9 mouse cellular contexts compared by ENCODE assay signal in genomic region chr13:53178171-53178570, GRCm38 (mm10).
DNase-seq lines count a peak whose midpoint lies in the region; ATAC-seq and TF ChIP-seq lines count a peak whose summit lies in the region.
"Had no signal": no experiment of that assay in that cellular context is flagged by ENCODE, and none has a peak within 500 bp of the region (broad histone marks: within the 10 kb centered on the region; RNA-seq: fewer than 3 reads in every experiment).

No protein-coding gene starts in this region.

- peaks cover 25% of the 10 kb centered on the region for H3K4me1 ChIP-seq in ES-Bruce4 (ENCODE audit: control insufficient read depth, insufficient read depth, low read length)
- H3K4me1 ChIP-seq in hindbrain, postnatal 0 days (ENCODE audit: insufficient read depth, low read length) = peaks cover 15% of the 10 kb centered on the region; the same call in 1 of the 2 replicates
- H3K4me1 ChIP-seq in limb, embryonic 14.5 days (ENCODE audit: control insufficient read depth, insufficient read depth, low read length) = peaks cover 61% of the 10 kb centered on the region

- TF ChIP-seq POLR2A in ES-Bruce4 (IDR thresholded peaks at IDR 0.05; ENCODE audit: insufficient read depth, low read length) = no peak
- TF ChIP-seq POLR2A in limb, embryonic 14.5 days (IDR thresholded peaks at IDR 0.05; ENCODE audit: borderline replicate concordance, extremely low read depth, insufficient read depth, insufficient read length) = no peak

- no peak overlapping the region for H3K9ac ChIP-seq in ES-Bruce4 (ENCODE audit: low read depth, poor library complexity, severe bottlenecking)
- no peak overlapping the region for H3K9ac ChIP-seq in hindbrain, postnatal 0 days (replicated peaks; ENCODE audit: low read length)
- no peak overlapping the region for H3K9ac ChIP-seq in limb, embryonic 14.5 days (ENCODE audit: low read depth, low read length, severe bottlenecking)

- peak overlapping the region; percentile 82 for H3K27ac ChIP-seq in ES-Bruce4 (ENCODE audit: insufficient read depth, low read length)
- H3K27ac ChIP-seq in hindbrain, postnatal 0 days = peak overlapping the region; percentile 64; the same call in 1 of the 2 replicates
- H3K27ac ChIP-seq in limb, embryonic 14.5 days (replicated peaks; ENCODE audit: low read depth, low read length) = no peak overlapping the region; the same call in 1 of the 2 replicates

- intact Hi-C loops in left cerebral cortex, postnatal 25 days (cut with DNase I) = no loop called here

- WGBS in hindbrain, postnatal 0 days = 17% methylated on average over 4 of the region's 4 CpGs
- WGBS in limb, embryonic 14.5 days = 24% methylated on average over 4 of the region's 4 CpGs

- TF ChIP-seq EP300 in ES-Bruce4 (IDR thresholded peaks at IDR 0.05; ENCODE audit: insufficient read depth, low read depth, low read length) = no peak

- no peaks in the 10 kb centered on the region for H3K36me3 ChIP-seq in ES-Bruce4 (ENCODE audit: control insufficient read depth, insufficient read depth, low read length, poor library complexity, severe bottlenecking)
- H3K36me3 ChIP-seq in hindbrain, postnatal 0 days (ENCODE audit: insufficient read depth, low read length) = no peaks in the 10 kb centered on the region
- no peaks in the 10 kb centered on the region for H3K36me3 ChIP-seq in limb, embryonic 14.5 days (ENCODE audit: control insufficient read depth, insufficient read depth, low read length)

- DNase-seq in adrenal gland, adult (ENCODE audit: inconsistent age in 2 of 2, low spot score in 1 of 2) = peak; percentile 38 to 67
- DNase-seq in adrenal gland, adult 2 months = no peak
- peak; percentile 40 for DNase-seq in hindbrain, postnatal 0 days (ENCODE audit: low spot score)
- no peak for DNase-seq in limb, embryonic 14.5 days (ENCODE audit: low spot score)
- no peak for DNase-seq in cerebellum, adult 8-10 months
- no peak for DNase-seq in left cerebral cortex, postnatal 25 days (ENCODE audit: low spot score in 2 of 2)
- DNase-seq in cerebellum, postnatal 10 days = no peak
- DNase-seq: layer of hippocampus, adult 9-11 months had no signal

- ATAC-seq in hindbrain, postnatal 0 days = peak; percentile 62
- ATAC-seq in limb, embryonic 14.5 days (ENCODE audit: low FRiP score, low read depth) = no peak

- H3K4me2 ChIP-seq in hindbrain, postnatal 0 days (ENCODE audit: low read depth, low read length) = peak overlapping the region; percentile 43
- H3K4me2 ChIP-seq in limb, embryonic 14.5 days (replicated peaks; ENCODE audit: low read depth, low read length, severe bottlenecking) = peak overlapping the region; percentile 33

- no peaks in the 10 kb centered on the region for H3K27me3 ChIP-seq in ES-Bruce4 (ENCODE audit: control insufficient read depth, insufficient read depth, low read length, poor library complexity, severe bottlenecking)
- no peaks in the 10 kb centered on the region for H3K27me3 ChIP-seq in hindbrain, postnatal 0 days (ENCODE audit: insufficient read depth, low read length)
- H3K27me3 ChIP-seq in limb, embryonic 14.5 days (ENCODE audit: control insufficient read depth, insufficient read depth, low read length) = no peaks in the 10 kb centered on the region

- H3K9me3 ChIP-seq in ES-Bruce4 (replicated peaks; ENCODE audit: control insufficient read depth, insufficient read depth, low read length, poor library complexity, severe bottlenecking) = no peaks in the 10 kb centered on the region
- no peaks in the 10 kb centered on the region for H3K9me3 ChIP-seq in hindbrain, postnatal 0 days (ENCODE audit: low read length)
- no peaks in the 10 kb centered on the region for H3K9me3 ChIP-seq in limb, embryonic 14.5 days (ENCODE audit: control insufficient read depth, low read length)

- no peak for TF ChIP-seq CTCF in ES-Bruce4 (IDR thresholded peaks at IDR 0.05; ENCODE audit: low read depth, low read length)
- no peak for TF ChIP-seq CTCF in hindbrain, postnatal 0 days (IDR thresholded peaks at IDR 0.05; ENCODE audit: low read depth)

- no peak overlapping the region for H3K4me3 ChIP-seq in ES-Bruce4 (ENCODE audit: low read depth, low read length)
- H3K4me3 ChIP-seq in hindbrain, postnatal 0 days (ENCODE audit: low read length) = no peak overlapping the region
- no peak overlapping the region for H3K4me3 ChIP-seq in limb, embryonic 14.5 days (replicated peaks; ENCODE audit: low read length)

Comparison
In these comparisons a context has a peak if more than half of its experiments do, and no peak if none do; other contexts are left out.
1. DNase-seq: peak in adrenal gland, adult (2 of 2) and hindbrain, postnatal 0 days (single experiment); none in adrenal gland, adult 2 months (single experiment), limb, embryonic 14.5 days (single experiment), cerebellum, adult 8-10 months (single experiment), left cerebral cortex, postnatal 25 days (0 of 2) and cerebellum, postnatal 10 days (0 of 2).